Mouse (Mus musculus) layer of hippocampus, adult 8-10 months (tissue): ENCODE measurements around the gene Wnk4. TPM values are rescaled to one million over a fixed set of nuclear protein-coding genes. Genes with fewer than 3 reads are reported as not detected.
A peak's percentile ranks its signal among the peaks of the same experiment; 100 is the strongest.

Experiments used
- DNase-seq, 2 experiments: peaks; one replicate each; pipeline ENCODE4 v3.0.0; 2022; ENCODE audit warnings: low spot score in 2 of 2
- total RNA-seq, 4 experiments: library from RNA; stranded (reverse); gene quantifications; 2 replicates each; pipeline ENCODE4 v1.2.4; 2022

Wnk4 gene
- total RNA-seq, 4 experiments from 2014 or later, result 9.0 to 11.6 (median 10.9) TPM

- no peak for DNase-seq
Measured at GRCm38 (mm10) chr11:101272446-101272845, 12.1 kb downstream of the Wnk4 start.

DNA sequence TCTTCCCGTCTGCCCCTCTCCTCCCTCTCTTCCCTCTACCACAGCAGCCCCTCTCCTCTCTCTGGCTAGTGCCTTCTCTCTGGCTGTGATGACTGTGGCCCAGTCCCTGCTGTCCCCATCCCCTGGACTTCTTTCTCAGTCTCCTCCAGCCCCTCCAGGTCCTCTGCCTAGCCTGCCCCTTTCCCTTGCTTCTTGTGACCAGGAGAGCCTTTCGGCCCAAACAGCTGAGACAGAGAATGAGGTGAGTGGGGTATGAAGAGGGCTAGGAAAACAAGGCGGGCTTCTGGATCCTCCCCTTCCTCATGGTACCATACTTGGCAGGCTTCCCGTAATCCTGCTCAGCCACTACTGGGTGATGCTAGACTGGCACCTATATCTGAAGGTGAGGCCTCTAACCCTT, 14.9 kb downstream of the Wnk4 start:
- DNase-seq, result no peak

- DNase-seq, result no peak
Measured at GRCm38 (mm10) chr11:101276319-101277070, 16.1 kb downstream of the Wnk4 start.

DNA sequence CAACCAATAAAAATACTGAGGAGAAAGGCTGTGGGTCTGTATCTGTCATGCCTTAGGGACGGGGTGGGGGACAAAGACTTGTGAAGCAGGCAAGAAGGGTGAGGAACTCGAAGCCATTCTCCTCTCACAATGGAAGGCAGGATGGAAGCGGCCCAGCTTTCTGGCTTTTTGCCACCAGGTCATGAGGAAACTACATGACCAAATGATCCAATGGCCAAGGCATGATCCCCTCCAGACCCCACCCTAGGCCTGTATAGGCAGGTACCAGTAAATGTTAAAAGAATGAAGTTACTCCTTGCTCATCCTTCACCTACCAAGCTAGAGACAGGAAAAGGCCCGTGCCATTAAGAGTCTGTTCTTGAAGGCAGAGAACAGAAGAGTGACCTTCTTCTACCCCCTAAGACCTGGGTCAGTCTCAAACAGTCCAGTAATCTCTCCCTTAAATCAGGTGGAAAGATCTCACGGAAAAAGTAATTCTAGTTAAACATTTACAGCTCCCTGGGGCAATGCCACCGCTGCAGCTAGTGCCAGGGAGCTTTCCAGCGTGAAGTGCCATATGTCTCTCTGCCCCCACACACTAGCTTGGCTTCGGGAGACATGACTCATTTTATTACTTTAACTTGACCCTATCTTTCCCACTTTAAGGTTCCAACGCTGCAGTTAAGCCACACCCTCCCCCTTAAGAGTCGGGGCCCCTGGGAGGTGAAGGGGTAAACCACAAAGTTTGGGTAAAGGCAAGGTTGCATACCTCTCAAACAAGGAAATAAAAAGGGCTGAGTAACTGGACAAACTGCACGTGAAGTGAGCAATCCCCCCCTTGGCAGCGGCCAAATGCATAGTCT, 17.2 kb downstream of the Wnk4 start:
- peak in 1 of 2 experiments; percentile 36 for DNase-seq

DNA sequence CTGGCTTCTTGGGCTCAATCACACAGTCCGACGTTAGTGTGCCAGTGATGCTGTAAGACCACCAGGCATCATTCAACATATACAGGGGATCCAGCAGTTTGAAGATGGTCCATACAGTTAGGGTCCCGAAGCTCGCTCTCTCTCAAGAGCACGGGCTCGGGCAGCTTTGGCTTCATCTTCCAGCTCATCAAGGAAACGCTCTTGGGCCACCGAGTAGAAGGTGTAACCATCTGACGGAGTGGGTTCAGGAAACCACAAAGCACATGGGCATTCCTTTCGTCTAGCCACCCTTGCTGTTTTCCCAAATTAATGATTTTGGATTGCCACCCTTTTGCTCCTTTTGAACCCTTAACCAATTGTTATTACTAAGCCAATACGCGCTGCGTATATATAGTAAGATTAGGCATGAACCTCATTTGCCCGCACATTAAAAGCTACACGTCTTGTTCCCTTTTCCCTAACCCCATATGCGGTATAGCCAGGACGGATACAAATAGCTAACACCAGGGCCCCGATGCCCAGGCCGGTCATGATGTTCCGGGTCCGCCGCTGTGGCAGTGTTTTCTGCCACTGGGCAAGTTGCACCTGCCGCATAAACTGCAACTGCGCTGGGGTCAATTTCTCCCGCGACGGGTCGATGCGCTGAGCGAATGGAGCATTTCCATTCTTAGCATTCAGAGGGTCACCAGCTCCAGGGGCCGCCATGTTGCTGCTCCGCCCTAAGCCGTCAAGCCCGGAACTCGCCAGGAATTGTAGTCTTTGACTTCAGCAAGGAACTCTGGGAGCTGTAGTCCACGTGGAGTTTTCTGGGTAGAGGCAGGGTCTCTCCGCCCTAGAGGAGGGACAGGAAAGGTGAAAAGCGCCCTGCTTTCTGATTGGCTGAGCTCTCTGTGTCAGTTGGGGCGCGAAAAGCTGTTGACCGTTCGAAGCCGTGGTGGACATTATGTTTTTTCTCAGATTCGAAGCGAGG, 18.1 kb downstream of the Wnk4 start, which contains the start of the genes Cntd1 and Coa3:
Gene Cntd1 (plus strand): TSS at position 790 of the 970 bp plus-strand sequence.
Gene Coa3 (minus strand): TSS at position 892 of the 970 bp plus-strand sequence.
- peak; percentile 78 to 82 for DNase-seq

DNA sequence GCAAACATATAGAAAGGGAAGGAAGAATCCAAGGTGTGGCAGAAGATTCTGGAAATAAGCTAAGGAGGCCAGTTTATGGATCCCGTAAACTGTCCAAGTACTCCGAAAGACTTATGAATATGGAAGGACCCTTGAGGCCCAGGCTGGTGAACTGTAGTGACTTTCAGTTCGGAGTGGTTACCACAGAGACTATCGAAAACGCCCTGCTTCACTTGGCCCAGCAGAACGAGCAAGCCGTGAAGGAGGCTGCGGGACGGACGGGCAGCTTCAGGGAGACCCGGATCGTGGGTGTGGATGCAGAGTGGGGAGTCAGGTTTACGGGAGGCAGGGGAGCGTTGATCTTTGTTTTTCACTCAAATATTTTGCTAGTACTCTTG, 18.8 kb downstream of the Wnk4 start:
- DNase-seq, result no peak

DNA sequence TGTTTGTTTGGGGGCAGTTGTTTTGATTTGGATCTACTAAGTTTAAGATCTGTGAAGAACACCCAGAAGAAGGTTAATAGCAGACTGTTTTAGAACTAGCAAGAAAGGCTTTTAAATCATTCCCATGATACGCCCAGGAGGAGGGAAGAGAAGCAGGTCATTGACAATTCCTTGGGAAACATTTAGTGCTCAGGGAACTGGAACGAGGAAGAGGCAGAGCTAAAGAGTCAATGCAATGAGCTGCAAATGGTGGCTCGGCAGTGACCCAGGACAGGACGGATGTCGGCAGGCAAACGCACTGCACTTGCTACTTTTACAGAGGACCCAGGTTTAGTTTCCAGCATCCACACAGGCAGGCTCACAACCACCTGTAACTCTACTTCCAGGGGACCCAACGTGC, 20.5 kb downstream of the Wnk4 start:
- no peak for DNase-seq

- no peak for DNase-seq
Measured at GRCm38 (mm10) chr11:101282896-101283295, 22.5 kb downstream of the Wnk4 start.

- DNase-seq, result no peak
Measured at GRCm38 (mm10) chr11:101283805-101284204, 23.4 kb downstream of the Wnk4 start.

GRCm38 (mm10) chr11:101287306-101287705, 26.9 kb downstream of the Wnk4 start:
- peak in 1 of 2 experiments; percentile 28 for DNase-seq

DNA sequence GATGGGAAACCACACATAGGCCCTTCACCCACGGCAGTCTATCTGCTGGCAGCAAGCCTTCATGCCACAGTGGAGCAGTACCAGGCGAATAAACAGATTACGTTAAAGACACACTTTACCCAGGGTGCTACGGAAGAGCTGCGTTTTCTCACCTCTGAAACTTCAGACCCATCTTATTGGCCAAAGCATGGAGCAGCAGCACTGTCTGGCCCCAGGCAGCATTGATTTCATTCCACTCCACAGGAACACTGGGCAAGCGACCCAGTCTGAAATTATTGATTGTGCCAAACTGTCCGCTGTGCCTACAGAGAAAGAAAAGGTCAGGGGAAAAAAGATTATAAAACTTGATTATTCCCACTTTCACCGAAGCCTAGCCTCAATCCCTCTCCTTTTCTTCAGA, 30.9 kb downstream of the Wnk4 start:
- no peak for DNase-seq

DNA sequence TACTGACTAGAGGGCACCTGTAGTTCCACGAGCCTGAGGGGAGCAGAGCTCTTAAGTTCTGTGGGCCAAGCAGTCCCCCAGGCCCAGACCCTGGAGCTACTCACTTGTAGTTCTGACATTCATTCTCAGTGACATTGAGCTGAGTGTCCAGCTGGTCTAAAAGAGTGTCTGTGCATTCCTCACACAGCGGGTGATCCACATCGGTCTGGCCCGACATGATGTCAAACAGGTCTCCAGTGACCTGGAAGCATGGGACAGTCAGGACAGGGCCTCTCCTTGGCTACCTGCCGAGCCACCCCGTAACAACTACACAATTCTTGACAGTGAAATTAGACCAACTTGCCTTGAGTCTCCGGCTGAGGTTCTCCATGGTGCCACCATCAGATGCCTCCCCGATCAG, 34.8 kb downstream of the Wnk4 start:
- no peak for DNase-seq

DNA sequence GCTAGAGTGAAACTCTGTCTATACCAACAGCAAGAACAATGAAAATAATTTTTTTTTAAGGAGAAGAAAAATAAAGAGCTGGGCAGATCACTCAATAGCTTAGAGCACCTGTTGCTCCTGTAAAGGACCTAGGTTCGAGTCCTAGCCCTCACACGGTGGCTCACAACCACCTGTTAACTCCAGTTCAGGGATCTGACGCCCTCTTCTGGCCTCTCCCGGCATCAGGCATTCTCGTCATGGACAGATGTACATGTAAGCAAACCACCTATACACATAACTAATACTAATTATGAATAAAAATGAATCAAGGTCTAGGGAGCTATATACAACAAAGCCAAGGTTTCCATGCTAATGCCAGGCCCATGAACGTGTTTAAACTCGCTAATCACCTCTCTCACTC, 40.5 kb downstream of the Wnk4 start:
- no peak for DNase-seq

GRCm38 (mm10) chr11:101301299-101302003, 41.1 kb downstream of the Wnk4 start:
- no peak for DNase-seq

- DNase-seq, result peak; percentile 94 to 95
Measured at GRCm38 (mm10) chr11:101302004-101302798, 41.8 kb downstream of the Wnk4 start, which contains the start of gene Becn1. Becn1 (minus strand) TSS chr11:101302286.

DNA sequence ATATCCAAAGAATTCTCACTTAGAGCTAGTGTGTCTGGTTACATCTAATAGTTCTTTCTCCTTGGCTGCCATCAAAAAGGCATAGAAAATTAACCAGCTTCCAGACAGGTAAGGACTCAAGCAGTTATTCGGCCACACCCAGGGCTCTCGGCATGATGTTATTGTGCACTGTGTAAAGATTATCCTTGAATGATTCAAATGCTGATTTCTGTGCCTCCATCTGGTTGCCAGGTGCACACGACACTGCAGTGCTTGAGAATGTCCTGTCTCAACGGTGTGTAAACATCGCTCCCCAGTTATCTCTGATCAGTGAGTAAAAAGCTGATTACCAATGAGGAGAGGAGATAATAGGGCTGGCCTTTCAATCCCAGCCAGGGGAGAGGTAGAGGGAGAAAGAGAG, 47.4 kb downstream of the Wnk4 start:
- no peak for DNase-seq

DNA sequence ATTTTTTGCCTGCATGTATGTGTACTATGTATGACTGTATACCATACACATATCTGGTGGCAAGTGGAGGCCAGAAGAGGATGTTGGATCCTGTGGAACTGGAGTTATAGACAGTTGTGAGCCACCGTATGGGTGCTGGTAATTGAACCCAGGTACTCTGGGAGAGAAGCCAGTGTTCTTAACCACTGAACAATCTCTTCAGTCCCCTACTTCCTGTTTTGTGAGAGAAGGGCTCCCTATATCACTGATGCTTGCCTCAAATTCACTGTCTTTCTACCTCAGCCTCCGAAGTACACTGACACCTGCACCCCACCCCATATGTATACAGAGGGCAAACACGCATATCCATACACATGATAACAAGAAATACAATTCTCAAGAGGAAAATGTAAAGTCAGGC, 50.7 kb downstream of the Wnk4 start:
- no peak for DNase-seq

DNA sequence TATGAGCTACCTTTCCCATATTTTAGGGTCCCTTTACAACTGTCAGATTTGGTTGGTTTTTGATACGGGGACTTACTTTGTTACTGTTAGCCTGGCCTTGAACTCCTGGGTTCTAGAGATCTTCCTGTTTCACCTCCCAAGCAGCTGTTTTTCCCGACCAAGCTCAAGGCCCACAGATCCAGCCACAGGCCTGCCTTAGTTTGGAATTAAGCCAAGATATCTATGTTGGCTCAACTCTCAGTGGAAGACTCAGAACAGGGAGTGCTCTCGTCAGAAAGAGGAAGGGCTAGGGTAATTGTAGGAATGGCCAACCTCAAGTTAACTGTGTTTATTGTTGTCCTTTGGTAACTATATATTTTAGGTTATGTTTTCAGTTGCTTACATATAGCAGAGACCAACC, 51.8 kb downstream of the Wnk4 start:
- no peak for DNase-seq

GRCm38 (mm10) chr11:101314567-101314966, 54.2 kb downstream of the Wnk4 start:
- no peak for DNase-seq
